Mouse (Mus musculus): ENCODE measurements around the gene Klhl31. TPM values are rescaled to one million over a fixed set of nuclear protein-coding genes. Genes with fewer than 3 reads are reported as not detected.
A peak's percentile ranks its signal among the peaks of the same experiment; 100 is the strongest.

Gene Klhl31
- polyA plus RNA-seq, 1 experiment: 7.4 TPM

GRCm38 (mm10) chr9:77653907-77654306 is 17.6 kb downstream of the Klhl31 start:
- Histone ChIP-seq H3ac (ENCODE audit: control insufficient read depth, insufficient read length) (no peak overlapping the region), H3K4me3 (no peak overlapping the region), H3K79me2 (ENCODE audit: control insufficient read depth, insufficient read depth) (no peaks in the 10 kb centered on the region), H3K27me3 (ENCODE audit: control insufficient read depth, insufficient read depth, insufficient read length) (no peaks in the 10 kb centered on the region), H3K4me2 (ENCODE audit: low read depth) (no peak overlapping the region), H3K36me3 (ENCODE audit: control insufficient read depth, insufficient read depth) (peaks cover 5% of the 10 kb centered on the region)
- TF ChIP-seq TCF12 (IDR thresholded peaks at IDR 0.05; ENCODE audit: insufficient read depth, poor library complexity, severe bottlenecking) (no peak), MAX (IDR thresholded peaks at IDR 0.05; ENCODE audit: low read depth) (no peak), TCF3 (IDR thresholded peaks at IDR 0.05; ENCODE audit: insufficient read length, low read depth) (no peak), USF1 (IDR thresholded peaks at IDR 0.05; ENCODE audit: low read depth) (no peak), POLR2A (IDR thresholded peaks at IDR 0.05; ENCODE audit: insufficient read length, low read depth) (no peak), REST (IDR thresholded peaks at IDR 0.05; ENCODE audit: insufficient read depth, insufficient read length) (no peak), MYOD1 (IDR thresholded peaks at IDR 0.05; ENCODE audit: control insufficient read depth in 1 of 3, insufficient read length in 2 of 3, low read depth in 2 of 3) (no peak), E2F4 (IDR thresholded peaks at IDR 0.05; ENCODE audit: insufficient read depth) (no peak), POLR2AphosphoS2 (IDR thresholded peaks at IDR 0.05; ENCODE audit: insufficient read length, low read depth) (no peak), CEBPB (IDR thresholded peaks at IDR 0.05; ENCODE audit: insufficient read depth, poor library complexity, severe bottlenecking) (no peak), MYOG (IDR thresholded peaks at IDR 0.05; ENCODE audit: control insufficient read depth in 1 of 3, insufficient read depth in 1 of 3, insufficient read length in 2 of 3, low read depth in 2 of 3) (no peak), SRF (IDR thresholded peaks at IDR 0.05; ENCODE audit: control insufficient read depth, insufficient read length, low read depth) (no peak)

GRCm38 (mm10) chr9:77655181-77655934 is 19.1 kb downstream of the Klhl31 start:
- no peaks in the 10 kb centered on the region for H3K79me2 ChIP-seq (ENCODE audit: control insufficient read depth, insufficient read depth)
- peaks cover 5% of the 10 kb centered on the region for H3K36me3 ChIP-seq (ENCODE audit: control insufficient read depth, insufficient read depth)
- peak overlapping the region; percentile 83 for H3K4me2 ChIP-seq (ENCODE audit: low read depth)
- peak overlapping the region; percentile 18 for H3ac ChIP-seq (ENCODE audit: control insufficient read depth, insufficient read length)
- no peaks in the 10 kb centered on the region for H3K27me3 ChIP-seq (ENCODE audit: control insufficient read depth, insufficient read depth, insufficient read length)
- peak overlapping the region; percentile 14 for H3K4me3 ChIP-seq
- TF ChIP-seq MYOD1 (IDR thresholded peaks at IDR 0.05; ENCODE audit: control insufficient read depth in 1 of 3, insufficient read length in 2 of 3, low read depth in 2 of 3) (peak in 1 of 3 experiments; percentile 12), MAX (IDR thresholded peaks at IDR 0.05; ENCODE audit: low read depth) (no peak)

GRCm38 (mm10) chr9:77655935-77656288 is 19.6 kb downstream of the Klhl31 start:
- TF ChIP-seq MAX (IDR thresholded peaks at IDR 0.05; ENCODE audit: low read depth): no peak
- TF ChIP-seq CEBPB (IDR thresholded peaks at IDR 0.05; ENCODE audit: insufficient read depth, poor library complexity, severe bottlenecking): no peak
- TF ChIP-seq E2F4 (IDR thresholded peaks at IDR 0.05; ENCODE audit: insufficient read depth): no peak
- TF ChIP-seq TCF3 (IDR thresholded peaks at IDR 0.05; ENCODE audit: insufficient read length, low read depth): no peak
- no peak for TF ChIP-seq SRF (IDR thresholded peaks at IDR 0.05; ENCODE audit: control insufficient read depth, insufficient read length, low read depth)
- no peak for TF ChIP-seq USF1 (IDR thresholded peaks at IDR 0.05; ENCODE audit: low read depth)
- no peak for TF ChIP-seq MYOD1 (IDR thresholded peaks at IDR 0.05; ENCODE audit: control insufficient read depth in 1 of 3, insufficient read length in 2 of 3, low read depth in 2 of 3)
- TF ChIP-seq REST (IDR thresholded peaks at IDR 0.05; ENCODE audit: insufficient read depth, insufficient read length): no peak
- no peak for TF ChIP-seq MYOG (IDR thresholded peaks at IDR 0.05; ENCODE audit: control insufficient read depth in 1 of 3, insufficient read depth in 1 of 3, insufficient read length in 2 of 3, low read depth in 2 of 3)
- TF ChIP-seq POLR2AphosphoS2 (IDR thresholded peaks at IDR 0.05; ENCODE audit: insufficient read length, low read depth): no peak
- TF ChIP-seq TCF12 (IDR thresholded peaks at IDR 0.05; ENCODE audit: insufficient read depth, poor library complexity, severe bottlenecking): no peak
- H3K4me2 ChIP-seq (ENCODE audit: low read depth): peak overlapping the region; percentile 83
- H3K36me3 ChIP-seq (ENCODE audit: control insufficient read depth, insufficient read depth): peaks cover 5% of the 10 kb centered on the region
- peak overlapping the region; percentile 14 for H3K4me3 ChIP-seq
- no peaks in the 10 kb centered on the region for H3K27me3 ChIP-seq (ENCODE audit: control insufficient read depth, insufficient read depth, insufficient read length)
- H3ac ChIP-seq (ENCODE audit: control insufficient read depth, insufficient read length): peak overlapping the region; percentile 18
- no peaks in the 10 kb centered on the region for H3K79me2 ChIP-seq (ENCODE audit: control insufficient read depth, insufficient read depth)

GRCm38 (mm10) chr9:77662917-77663316 is 26.6 kb downstream of the Klhl31 start:
- H3K4me3 ChIP-seq: no peak overlapping the region
- peaks cover 3% of the 10 kb centered on the region for H3K36me3 ChIP-seq (ENCODE audit: control insufficient read depth, insufficient read depth)
- TF ChIP-seq POLR2AphosphoS2 (IDR thresholded peaks at IDR 0.05; ENCODE audit: insufficient read length, low read depth): no peak
- no peak for TF ChIP-seq TCF3 (IDR thresholded peaks at IDR 0.05; ENCODE audit: insufficient read length, low read depth)
- no peak for TF ChIP-seq MYOG (IDR thresholded peaks at IDR 0.05; ENCODE audit: control insufficient read depth in 1 of 3, insufficient read depth in 1 of 3, insufficient read length in 2 of 3, low read depth in 2 of 3)
- no peak for TF ChIP-seq MYOD1 (IDR thresholded peaks at IDR 0.05; ENCODE audit: control insufficient read depth in 1 of 3, insufficient read length in 2 of 3, low read depth in 2 of 3)
- no peak for TF ChIP-seq E2F4 (IDR thresholded peaks at IDR 0.05; ENCODE audit: insufficient read depth)
- no peak for TF ChIP-seq POLR2A (IDR thresholded peaks at IDR 0.05; ENCODE audit: insufficient read length, low read depth)
- TF ChIP-seq SRF (IDR thresholded peaks at IDR 0.05; ENCODE audit: control insufficient read depth, insufficient read length, low read depth): no peak
- TF ChIP-seq CEBPB (IDR thresholded peaks at IDR 0.05; ENCODE audit: insufficient read depth, poor library complexity, severe bottlenecking): no peak
- no peak for TF ChIP-seq TCF12 (IDR thresholded peaks at IDR 0.05; ENCODE audit: insufficient read depth, poor library complexity, severe bottlenecking)
- TF ChIP-seq MAX (IDR thresholded peaks at IDR 0.05; ENCODE audit: low read depth): no peak
- TF ChIP-seq REST (IDR thresholded peaks at IDR 0.05; ENCODE audit: insufficient read depth, insufficient read length): no peak
- TF ChIP-seq USF1 (IDR thresholded peaks at IDR 0.05; ENCODE audit: low read depth): no peak
- no peak overlapping the region for H3K4me2 ChIP-seq (ENCODE audit: low read depth)
- H3ac ChIP-seq (ENCODE audit: control insufficient read depth, insufficient read length): no peak overlapping the region
- no peaks in the 10 kb centered on the region for H3K79me2 ChIP-seq (ENCODE audit: control insufficient read depth, insufficient read depth)
- H3K27me3 ChIP-seq (ENCODE audit: control insufficient read depth, insufficient read depth, insufficient read length): no peaks in the 10 kb centered on the region
